Mouse (Mus musculus) gastrocnemius, postnatal 14 days (tissue): Measurements from ENCODE around the gene Gm10273. TPM values are rescaled to one million over a fixed set of nuclear protein-coding genes. Genes with fewer than 3 reads are reported as not detected.
"Not testable (repeated sequence)": the region's sequence is repeated elsewhere in the genome, so short reads cannot be mapped to it uniquely, and the experiment has no call there.

Source experiments
- DNase-seq: peaks from one replicate; pipeline ENCODE4 v3.0.0; 2021; ENCODE audit warnings: mixed read lengths
- intact Hi-C: fragments of 180-260 bp; cut with DNase I; formaldehyde crosslinking; loops from one replicate; pipeline ENCODE4 v1.15.1; 2025; ENCODE audit warnings: low total_unique reads
- long read RNA-seq, 2 experiments: library from polyadenylated mRNA; stranded (forward); transcript quantifications; one replicate each; pipeline ENCODE4 v2.0.0; 2021
- total RNA-seq, 2 experiments: library from RNA; stranded (reverse); gene quantifications; 2 replicates each; pipeline ENCODE4 v1.2.3; 2021

Gene Gm10273
- 100 to 1,000 TPM; 106 to 119 TPM for total RNA-seq
- long read RNA-seq, experiment 1, transcript Gm10273-201 (1 exons, 1,126 nt): major isoform, 5 of 5 reads
- long read RNA-seq, experiment 1, partial matches to known transcripts: 0 of 5 reads
- long read RNA-seq, experiment 1, other reads (novel, unspliced or antisense): 0 of 5 reads
- long read RNA-seq, experiment 2, transcript Gm10273-201 (1 exons, 1,126 nt): major isoform, 7 of 7 reads
- long read RNA-seq, experiment 2, partial matches to known transcripts: 0 of 7 reads
- long read RNA-seq, experiment 2, other reads (novel, unspliced or antisense): 0 of 7 reads

DNA sequence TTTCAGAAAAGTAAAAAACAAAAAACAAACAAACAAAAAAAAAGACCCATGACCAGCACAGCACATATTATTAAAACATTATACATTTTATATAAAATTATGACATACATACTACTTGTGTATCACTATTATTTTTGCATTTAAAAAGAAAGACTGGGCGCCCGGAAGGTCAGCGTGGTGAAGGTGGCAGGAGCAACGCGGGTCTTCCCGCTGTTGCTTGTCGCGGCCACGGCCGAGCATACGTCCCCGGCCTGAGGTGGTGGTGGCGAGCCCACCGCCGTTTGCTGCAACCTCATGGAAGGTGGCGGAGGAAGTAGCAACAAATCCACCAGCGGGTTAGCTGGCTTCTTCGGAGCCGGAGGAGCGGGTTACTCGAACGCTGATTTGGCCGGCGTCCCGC, at the start of gene Gm10273:
TSS of gene Gm10273 (plus strand) at position 172 of the 400 bp plus-strand sequence.
- intact Hi-C loops, DNase-seq: not testable (repeated sequence)

GRCm38 (mm10) chr10:59346560-59346959, 48.9 kb upstream of the Gm10273 start:
- no peak for DNase-seq
- intact Hi-C loops: no loop called here

GRCm38 (mm10) chr10:59348200-59348599, 47.2 kb upstream of the Gm10273 start:
- intact Hi-C loops: no loop called here
- DNase-seq: no peak

DNA sequence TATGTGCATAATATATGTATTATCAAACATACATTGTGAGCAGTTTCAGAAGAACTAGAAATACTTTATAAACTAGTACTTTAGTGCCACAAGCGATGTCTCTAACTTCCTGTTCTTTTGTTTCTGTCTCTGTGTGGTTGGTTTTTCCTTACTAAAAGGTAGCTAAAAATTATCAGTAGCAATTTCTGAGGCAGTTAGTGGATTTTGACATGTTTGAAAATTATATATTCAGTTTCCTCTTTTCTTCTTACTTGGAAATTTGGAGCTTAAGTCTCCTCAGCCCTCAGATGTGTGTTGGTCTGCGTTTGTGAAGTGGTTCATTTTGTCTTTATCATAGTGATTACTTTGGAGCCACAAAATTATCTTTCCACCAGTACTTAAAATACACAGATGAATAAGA, 45.9 kb upstream of the Gm10273 start:
- DNase-seq: no peak
- intact Hi-C loops: no loop called here

- intact Hi-C loops: no loop called here
- DNase-seq: no peak
These were observed 42.4 kb upstream of the Gm10273 start for GRCm38 (mm10) chr10:59353065-59353464.

DNA sequence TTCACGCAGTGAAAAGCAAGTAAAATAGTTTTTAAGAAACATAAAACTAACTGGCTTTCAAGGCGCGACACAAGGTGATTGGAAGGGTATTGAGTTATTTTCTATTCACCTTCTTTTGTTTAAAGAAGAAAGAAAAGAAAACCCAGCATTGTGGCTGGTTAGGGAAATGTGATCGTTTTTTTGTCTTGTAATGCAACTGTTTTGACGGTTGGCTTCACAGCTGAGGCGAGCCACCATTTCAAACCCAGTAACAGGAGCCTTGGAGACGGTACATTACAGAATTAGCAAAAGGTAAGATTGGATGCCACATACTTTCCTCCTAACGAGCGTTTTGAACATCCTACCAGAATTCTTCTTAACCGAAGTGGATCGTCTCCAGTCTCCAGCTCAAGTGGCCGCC, 41.3 kb upstream of the Gm10273 start:
- intact Hi-C loops: no loop called here
- no peak for DNase-seq

- DNase-seq: no peak
- intact Hi-C loops: loop anchor here (5.0 kb wide), 1 partner anchor 58 kb away; no protein-coding TSS in a partner anchor
These were observed 40.4 kb upstream of the Gm10273 start for GRCm38 (mm10) chr10:59355020-59355419.

- intact Hi-C loops: loop anchor here (5.0 kb wide), 1 partner anchor 61 kb away; no protein-coding TSS in a partner anchor
These were observed 36.7 kb upstream of the Gm10273 start for GRCm38 (mm10) chr10:59358744-59359143.

DNA sequence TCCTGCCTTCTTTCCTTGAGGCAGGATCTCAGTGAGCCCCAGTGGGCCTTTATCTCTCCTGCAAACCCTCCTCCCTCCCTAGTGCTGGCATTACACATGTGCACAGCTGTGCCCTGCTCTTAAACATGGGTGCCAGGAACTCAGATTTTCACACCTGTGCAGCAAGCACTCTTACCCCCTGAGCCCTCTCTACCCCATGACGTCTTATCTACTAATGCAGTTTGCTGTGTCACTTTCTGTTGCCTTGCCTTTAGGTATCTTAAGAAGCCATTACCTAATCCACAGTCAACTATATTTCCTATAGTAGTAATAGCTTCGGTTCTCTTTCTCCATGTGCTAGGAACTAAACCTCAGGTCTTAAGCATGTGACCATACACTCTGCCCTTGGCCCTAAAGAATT, 32.2 kb upstream of the Gm10273 start:
- no peak for DNase-seq
- intact Hi-C loops: loop anchor here (10.0 kb wide), 1 partner anchor 198 kb away; no protein-coding TSS in a partner anchor

More at GRCm38 (mm10) chr10:59358744-59359143, 36.7 kb upstream of the Gm10273 start:
- no peak for DNase-seq

- intact Hi-C loops: loop anchor here (10.0 kb wide), 1 partner anchor 200 kb away; no protein-coding TSS in a partner anchor
- DNase-seq: no peak
These were observed 30.9 kb upstream of the Gm10273 start for GRCm38 (mm10) chr10:59364551-59364950.

- DNase-seq: no peak
- intact Hi-C loops: loop anchor here (10.0 kb wide), 1 partner anchor 201 kb away; no protein-coding TSS in a partner anchor
These were observed 29.4 kb upstream of the Gm10273 start for GRCm38 (mm10) chr10:59365804-59366589.

DNA sequence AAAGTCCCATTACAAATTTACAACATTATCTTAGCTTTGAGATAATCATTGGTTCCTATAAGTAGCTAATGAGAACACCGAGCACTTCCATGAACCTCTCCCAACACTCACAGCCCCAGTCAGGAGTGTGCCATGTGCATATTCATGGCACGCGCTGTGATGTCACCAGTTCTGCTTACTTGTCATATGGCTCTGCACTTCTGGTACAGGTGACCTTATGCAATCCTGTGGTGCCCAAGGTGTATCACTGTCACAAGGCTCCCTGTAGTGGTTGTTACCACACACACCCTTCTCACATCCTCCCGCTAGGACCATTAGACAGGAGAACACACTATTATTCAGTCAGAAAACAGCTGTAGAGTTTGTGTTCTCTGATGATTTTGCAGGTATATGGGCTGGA, 28.7 kb upstream of the Gm10273 start:
- no peak for DNase-seq
- intact Hi-C loops: loop anchor here (10.0 kb wide), 1 partner anchor 202 kb away; no protein-coding TSS in a partner anchor

GRCm38 (mm10) chr10:59367206-59367605, 28.2 kb upstream of the Gm10273 start:
- intact Hi-C loops: loop anchor here (10.0 kb wide), 1 partner anchor 202 kb away; no protein-coding TSS in a partner anchor
- DNase-seq: no peak

GRCm38 (mm10) chr10:59368729-59369128, 26.7 kb upstream of the Gm10273 start:
- DNase-seq: no peak
- intact Hi-C loops: loop anchor here (10.0 kb wide), 1 partner anchor 204 kb away; no protein-coding TSS in a partner anchor

DNA sequence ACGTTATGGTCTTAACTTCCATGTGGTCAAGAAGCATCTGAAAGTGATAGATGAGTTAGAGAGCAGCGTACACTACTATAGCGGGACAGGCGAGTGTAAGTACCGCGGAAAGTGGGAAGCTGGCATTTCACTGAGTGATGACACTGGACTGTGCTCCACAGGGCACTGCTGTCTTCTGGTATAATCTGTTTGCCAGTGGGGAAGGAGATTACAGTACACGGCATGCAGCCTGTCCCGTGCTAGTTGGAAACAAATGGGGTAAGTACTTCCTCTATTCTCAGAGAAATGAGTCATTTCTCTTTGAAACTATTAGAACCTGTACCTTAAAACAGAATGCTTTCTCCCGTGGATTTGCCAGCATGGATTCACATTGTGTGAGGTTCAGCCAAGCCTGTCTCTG, 26.0 kb upstream of the Gm10273 start:
- intact Hi-C loops: loop anchor here (10.0 kb wide), 1 partner anchor 205 kb away; no protein-coding TSS in a partner anchor
- no peak for DNase-seq

DNA sequence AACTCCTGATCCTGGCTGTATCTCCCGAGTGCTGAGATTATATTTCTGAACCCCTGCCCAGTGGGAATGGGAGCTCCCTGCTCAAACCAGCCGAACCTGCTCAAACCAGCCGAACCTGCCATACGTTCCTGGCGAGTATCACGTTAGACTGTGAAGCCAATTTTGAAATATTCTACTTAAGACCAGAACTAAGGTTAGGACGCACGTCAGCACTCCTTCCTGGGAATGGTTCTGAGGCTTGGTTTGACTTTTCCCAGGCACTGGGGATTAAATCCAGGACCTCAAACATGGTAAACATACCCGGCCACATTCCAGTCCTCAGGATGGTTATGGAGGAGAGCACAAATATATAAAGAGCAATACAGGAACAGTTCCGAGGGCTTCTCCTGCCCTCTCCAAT, 17.5 kb upstream of the Gm10273 start:
- intact Hi-C loops: no loop called here
- no peak for DNase-seq

DNA sequence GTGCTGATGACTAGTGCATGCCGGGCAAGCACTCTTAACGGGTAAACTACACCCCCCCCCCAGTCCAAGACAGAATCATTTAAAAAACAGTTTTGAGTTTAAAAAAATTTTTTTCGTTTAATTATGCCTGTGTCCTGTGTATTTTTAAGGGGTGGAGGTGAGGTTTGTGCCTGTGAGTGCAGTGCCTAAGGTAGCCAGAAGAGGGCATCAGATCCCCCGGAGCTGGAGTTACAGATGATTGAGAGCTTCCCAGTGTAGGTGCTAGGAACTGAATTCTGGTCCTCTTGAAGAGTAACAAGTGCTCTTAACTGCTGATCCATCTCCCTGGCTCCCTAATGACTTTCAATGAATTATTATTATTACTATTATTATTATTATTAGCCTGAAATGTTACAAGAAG, 16.7 kb upstream of the Gm10273 start:
- DNase-seq: no peak
- intact Hi-C loops: no loop called here

GRCm38 (mm10) chr10:59379927-59380326, 15.5 kb upstream of the Gm10273 start:
- no peak for DNase-seq
- intact Hi-C loops: no loop called here

GRCm38 (mm10) chr10:59380411-59380821, 15.0 kb upstream of the Gm10273 start:
- intact Hi-C loops: no loop called here
- no peak for DNase-seq

DNA sequence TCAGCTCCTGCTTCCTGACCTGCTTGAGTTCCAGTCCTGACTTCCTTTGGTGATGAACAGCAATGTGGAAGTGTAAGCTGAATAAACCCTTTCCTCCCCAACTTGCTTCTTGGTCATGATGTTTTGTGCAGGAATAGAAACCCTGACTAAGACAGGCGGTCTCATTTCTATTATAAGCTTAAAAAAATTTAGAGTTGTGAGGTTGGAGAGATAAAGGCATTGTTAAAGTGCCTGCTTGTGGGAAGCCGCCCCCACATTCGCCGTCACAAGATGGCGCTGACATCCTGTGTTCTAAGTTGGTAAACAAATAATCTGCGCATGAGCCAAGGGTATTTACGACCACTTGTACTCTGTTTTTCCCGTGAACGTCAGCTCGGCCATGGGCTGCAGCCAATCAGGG, 13.9 kb upstream of the Gm10273 start:
- intact Hi-C loops, DNase-seq: not testable (repeated sequence)
